Mouse (Mus musculus): ENCODE results near the gene Olfr959.

- no peak for TF ChIP-seq CTCF (IDR thresholded peaks at IDR 0.05; ENCODE audit: low read depth, low read length)
- TF ChIP-seq POLR2A (IDR thresholded peaks at IDR 0.05; ENCODE audit: insufficient read depth, low read length), result no peak
Measured at GRCm38 (mm10) chr9:39523616-39524285, 51.6 kb downstream of the Olfr959 start.

All from ES-Bruce4 (cell line).